Mouse (Mus musculus): ENCODE data around the gene H2afx.

- TF ChIP-seq CTCF (IDR thresholded peaks at IDR 0.05; ENCODE audit: extremely low read depth, insufficient read depth, low read length) (no peak), POLR2A (IDR thresholded peaks at IDR 0.05; ENCODE audit: extremely low read depth, insufficient read depth, low read length) (no peak)
These were observed 45.4 kb downstream of the H2afx start for GRCm38 (mm10) chr9:44379862-44380261.

All from cortical plate, adult 2 months (tissue).